Mouse (Mus musculus) cerebellum, adult 8-10 months (tissue): ENCODE results near the gene Olfr65.

ENCODE experiments used
- DNase-seq: peaks from one replicate; pipeline ENCODE4 v3.0.0; 2022

Olfr65 gene

DNA sequence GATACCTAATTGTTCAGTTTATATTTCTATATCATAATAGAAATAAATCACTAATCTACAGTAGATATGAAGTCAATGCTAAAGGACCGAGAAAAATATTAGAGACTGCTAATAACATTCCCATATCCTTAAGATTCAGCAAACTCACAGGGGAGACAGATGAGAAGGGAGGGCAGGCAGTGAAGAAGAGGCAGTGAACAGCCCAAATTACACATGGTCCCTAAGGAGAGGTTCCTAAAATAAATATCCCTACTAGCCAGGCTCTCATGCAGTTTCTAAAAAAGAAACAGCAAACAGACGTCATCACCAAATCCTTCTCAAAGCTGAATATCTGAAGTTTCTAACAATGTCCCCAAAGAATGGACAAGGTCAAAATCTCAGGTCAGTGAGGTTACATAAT is at the start of gene Olfr65:
TSS of gene Olfr65 (plus strand) at position 301 of the 400 bp plus-strand sequence.
- no peak for DNase-seq

DNA sequence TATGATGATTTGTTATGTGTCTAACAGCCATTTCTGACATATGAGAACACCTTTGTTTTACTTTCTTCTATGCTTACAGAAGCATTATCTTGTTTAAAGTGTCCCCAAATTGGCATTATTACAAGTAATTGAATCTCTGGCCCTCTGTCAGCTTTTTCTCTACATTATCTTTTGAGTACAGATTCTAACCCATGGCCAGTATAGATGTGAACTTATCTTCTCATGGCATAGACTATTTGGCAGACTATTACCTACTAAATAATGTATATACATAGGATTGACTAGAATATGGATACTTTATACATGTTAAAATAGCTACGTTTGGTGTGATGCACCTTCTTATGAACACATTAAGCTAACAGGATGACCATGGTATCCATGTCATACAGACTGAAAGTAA is 48.6 kb upstream of the Olfr65 start:
- DNase-seq, result no peak

DNA sequence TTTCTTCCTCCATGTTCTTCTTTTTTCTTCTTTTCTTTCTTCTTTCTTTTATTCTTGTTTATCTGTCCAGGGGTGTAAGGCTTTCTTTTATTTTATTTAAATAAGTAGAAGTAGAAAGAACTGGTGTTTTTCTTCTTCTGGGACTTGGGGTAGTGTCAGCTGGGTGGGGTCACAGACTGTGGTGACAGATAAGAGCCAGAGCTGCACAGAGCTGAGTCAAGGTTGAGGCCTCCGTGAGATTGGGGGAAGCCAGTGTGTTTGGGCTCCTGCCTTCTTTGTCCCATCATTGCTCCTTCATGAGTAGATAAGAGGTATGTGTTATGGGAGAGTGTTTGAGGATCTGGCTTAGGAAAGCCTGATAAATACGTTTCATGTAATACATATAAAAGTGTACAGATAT is 44.2 kb upstream of the Olfr65 start:
- DNase-seq, result no peak

DNA sequence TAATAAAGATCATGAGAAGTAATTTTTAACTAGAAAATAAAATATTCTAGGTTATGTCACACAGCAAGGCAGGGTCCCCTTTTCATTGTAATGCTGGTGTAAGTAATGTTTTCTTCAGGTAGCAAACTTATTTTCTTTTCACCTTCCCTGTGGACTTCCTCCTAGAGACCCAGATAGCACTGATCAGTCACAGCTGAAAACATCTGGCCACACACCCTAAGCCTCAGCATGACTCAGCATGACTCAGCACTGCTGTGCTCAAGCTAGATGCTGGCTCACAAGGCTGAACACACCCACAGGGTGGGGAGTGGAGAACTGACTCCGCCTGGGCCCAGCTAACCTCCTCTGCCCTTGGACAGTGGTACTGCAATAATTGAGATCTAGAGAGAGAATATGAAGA is 42.4 kb upstream of the Olfr65 start:
- DNase-seq, result no peak

DNA sequence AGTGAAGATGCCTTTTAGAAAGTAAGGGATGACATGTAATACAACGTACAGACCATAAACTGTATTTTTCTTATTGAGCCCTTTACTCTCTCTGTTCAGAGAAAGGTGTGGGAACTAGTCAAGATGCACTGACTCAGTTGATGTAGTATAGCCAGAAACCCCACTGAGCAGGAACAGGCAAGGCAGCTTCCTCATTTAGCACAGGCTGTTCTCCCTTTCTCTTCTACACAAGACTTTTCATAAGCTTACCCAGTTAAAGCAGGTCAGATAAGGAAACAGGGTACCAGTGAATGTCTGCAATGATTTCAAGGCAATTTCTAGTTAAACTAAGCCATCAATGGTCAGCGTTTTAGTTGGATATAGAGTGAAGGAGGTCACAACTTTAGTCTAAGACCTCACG is 41.8 kb upstream of the Olfr65 start:
- DNase-seq, result no peak

DNA sequence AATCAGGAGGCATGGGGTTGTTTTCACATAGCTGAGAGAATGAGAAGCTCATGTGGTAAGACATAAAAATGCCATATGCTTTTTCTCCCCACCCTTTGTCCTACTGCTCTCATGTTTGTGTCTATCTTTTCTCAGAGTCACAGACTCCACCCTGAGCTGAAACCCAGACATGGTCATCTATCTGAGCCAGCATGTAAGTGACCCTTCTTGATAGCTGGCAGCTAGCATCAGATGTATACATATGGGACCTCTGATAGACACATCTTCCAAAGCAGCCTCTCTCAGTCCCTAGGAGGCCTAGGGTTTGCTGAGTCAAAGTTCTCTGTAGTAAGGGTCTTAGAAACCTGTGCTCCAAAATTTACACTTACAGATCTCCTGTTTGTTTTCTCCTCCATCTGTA is 37.6 kb upstream of the Olfr65 start:
- no peak for DNase-seq

DNA sequence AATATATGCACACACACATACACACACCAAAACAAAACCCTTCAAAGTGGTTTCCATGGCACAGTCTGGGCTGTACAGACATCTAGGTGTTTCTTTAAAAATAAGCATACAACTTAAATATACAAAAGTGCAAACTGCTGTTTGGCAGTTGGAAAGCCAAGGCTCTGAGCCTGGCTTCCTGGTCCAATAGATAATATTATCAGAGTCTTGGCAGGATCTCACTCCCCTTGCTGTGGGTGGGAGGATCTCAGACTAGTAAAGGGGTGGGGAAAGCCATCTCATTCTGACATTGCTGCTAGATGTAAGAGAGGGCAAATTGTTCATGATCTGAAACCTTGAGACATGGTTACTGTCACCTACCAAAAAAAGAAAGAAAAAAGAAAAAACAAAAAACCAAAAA is 32.6 kb upstream of the Olfr65 start:
- no peak for DNase-seq

DNA sequence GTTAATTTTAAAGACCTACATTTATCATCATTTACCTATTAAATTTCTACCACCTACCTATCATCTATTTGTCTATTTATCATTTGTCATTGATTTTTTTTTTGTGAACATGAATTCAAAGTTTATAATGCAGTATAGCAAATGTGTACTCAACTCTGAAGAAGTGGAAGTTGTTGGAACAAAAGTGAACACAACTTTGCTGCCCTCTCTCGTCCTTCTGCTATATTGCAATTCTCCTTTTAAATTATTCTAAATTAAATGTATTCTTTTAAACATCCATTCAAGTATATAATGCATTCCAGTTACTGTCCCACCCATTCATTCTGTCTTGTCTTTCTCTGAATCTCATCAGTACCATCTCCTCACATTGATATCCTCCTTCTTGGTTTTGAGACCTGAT is 30.2 kb upstream of the Olfr65 start:
- DNase-seq, result no peak

DNA sequence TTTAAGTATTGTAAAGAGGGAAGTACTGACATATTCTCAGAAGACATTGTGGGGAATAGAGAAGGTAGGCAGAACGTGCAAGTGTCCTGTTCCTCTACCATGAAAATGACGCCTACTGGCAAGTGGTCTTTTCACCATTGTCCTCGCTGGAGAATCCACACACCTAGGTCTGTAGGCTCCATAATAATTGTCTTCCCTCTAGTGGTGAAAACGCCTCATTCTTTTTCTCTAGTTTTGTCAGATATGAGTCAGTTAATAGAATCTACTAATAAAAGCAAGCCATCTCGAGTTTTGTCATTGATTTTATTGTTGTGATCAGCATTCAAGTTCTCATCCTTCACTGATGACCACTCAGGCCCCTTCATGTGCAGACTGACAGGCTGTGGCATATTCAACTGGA is 28.8 kb upstream of the Olfr65 start:
- no peak for DNase-seq

DNA sequence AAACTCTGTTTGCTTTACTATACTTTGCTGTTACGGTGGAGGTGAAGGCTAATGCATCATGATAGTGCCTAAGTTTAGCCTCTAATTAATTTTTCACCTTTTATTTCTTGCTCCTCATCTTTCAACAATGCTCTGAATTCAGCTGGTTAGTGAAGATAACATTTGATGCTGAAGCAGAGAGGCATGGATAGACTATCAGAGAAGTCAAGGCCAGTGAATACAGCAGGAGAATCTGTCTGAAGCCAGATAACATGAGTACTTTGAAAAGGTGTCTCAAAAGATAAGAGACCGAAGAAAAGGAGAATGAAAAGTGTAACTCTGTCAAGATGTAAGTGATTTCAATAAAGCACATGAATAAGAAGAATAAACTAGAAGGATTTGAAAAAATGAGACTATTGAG is 26.2 kb upstream of the Olfr65 start:
- no peak for DNase-seq

DNA sequence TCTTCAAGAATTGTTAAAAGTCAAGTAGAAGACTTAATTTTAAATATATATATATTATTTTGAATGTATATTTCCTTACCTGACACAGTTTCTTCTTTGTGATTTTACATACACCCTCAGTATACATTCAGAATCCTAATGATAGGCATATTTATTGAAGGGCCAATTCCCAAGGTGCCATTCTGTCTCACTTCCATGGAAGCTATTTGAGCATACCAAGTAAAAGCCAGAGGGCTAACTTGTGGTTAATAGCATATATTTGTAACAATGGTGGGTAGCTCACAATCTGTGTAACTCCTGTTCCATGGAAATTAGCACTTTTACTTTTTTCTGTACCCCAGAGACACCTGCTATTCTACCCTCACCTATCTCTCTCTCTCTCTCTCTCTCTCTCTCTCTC is 17.1 kb upstream of the Olfr65 start, which contains the start of gene Olfr66:
TSS of gene Olfr66 (minus strand) at position 101 of the 400 bp plus-strand sequence.
- no peak for DNase-seq

DNA sequence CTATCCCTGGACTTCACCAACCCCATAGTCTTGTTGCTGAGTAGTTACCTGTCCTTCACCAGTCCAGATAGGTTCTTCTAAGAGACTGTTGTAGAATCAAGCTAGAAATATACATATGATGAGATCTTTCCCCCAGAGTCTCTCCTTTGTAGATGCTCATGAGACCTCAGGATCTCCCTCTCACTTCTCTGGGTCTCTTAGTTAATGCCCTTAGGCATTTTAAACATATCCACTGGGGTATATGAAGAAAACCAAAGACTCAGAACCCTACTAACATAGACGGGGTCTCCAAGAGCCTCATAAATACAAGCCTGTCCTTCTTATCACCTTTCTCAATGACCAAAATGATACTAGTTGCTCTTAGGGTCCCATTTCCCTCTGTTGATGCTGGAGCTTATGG is 8.9 kb upstream of the Olfr65 start, which contains the start of gene Olfr64:
TSS of gene Olfr64 (minus strand) at position 101 of the 400 bp plus-strand sequence.
- DNase-seq, result no peak

DNA sequence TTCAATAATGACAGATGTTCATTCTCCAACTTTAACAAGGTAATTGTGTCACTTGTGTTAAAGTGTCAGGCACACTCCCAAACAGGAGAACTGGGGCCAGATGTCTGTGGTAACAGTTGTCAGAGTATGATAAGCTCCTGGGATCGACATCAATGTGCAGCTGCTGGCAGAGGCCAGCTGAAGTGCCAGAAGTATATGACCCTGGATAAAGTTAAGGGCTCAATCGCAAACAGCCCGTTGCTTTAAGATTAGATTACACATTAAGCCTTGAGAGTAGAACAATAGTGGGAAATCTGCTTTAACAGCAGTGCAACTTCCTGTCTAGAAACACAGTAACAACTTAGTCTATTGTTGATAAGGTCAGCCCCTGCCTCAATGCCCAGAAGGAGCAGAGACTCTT is 6.8 kb downstream of the Olfr65 start:
- DNase-seq, result no peak

DNA sequence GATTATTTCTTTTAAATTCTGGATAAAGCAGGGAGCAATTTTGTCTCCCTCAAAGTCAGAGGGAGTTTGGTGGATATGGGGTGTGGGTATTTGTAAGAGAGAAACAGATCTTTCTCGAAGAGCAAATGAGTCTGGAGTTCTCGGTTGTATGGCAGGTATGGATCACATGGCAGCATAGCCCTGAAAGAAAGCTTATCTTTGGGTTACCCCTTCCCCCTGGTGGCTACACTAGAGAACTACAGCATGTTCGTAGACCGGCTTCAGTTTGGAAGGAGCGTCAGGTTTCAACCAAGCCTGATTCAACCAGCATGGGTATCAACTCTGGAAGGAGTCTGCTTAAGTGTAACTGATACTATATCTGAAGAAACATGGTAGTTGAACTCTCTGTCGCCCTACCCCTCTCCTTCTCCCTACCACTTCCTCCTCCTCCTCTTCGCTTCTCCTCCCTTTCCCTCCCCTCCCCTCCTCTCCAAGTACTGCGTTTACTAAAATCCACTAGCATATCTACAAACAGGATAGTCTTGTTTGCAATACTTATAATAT is 9.8 kb downstream of the Olfr65 start:
- no peak for DNase-seq

DNA sequence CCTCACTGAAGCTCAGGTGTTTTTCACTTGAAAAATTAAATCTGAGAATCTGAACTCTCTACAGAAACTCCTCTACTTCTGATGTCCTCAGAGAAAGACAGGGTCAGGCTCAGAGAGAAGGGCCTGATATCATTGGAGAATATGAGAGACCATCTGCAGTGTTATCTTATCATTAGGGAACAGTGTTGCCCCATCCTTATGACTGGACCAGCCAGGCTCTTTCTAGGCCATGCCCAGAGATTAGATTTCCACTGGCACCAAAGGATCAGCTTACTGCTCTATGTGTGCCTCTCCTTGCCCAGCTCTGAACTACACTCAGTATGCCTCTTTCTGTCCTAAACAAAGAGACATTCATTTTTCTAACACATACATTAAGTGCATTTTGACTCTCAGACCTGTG is 12.1 kb downstream of the Olfr65 start:
- no peak for DNase-seq

DNA sequence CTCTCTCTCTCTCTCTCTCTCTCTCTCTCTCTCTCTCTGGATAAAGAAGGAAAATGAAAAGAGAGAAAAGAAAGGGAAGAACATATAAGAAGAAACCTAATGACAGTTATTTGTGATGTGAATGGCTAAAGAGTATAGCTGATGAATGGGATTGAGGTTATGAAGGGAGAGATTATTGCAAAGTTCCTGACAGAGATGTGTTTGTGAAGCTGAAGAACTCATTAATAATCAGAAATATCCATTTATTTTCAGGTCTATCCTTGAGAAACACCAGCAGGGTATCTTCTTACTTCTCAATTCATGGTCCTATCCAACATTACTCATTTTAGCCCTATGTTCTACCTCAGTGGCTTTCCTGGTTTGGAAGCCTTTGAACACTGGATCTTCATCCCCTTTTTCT is 25.2 kb downstream of the Olfr65 start, which contains the start of gene Olfr631:
TSS of gene Olfr631 (plus strand) at position 301 of the 400 bp plus-strand sequence.
- no peak for DNase-seq

DNA sequence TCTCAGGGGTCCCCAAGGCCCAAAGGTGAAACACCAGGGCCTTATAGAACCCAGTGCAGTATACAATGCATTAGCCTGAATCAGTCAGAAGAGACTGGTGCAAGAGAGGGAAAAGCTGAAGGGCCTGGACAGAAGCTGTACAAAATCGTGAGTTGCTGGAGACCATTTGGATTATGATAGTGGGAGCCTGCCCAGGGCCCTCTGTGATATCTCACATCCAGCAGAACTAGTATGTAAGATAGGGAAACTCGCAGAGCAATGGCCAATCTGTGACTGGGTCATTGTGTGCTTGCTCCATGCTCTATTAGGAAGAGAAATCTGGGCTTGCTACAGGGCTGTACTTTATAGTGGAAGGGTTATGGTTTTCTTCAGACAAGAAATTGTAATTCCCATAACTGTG is 31.0 kb downstream of the Olfr65 start, which contains the start of gene Olfr632:
TSS of gene Olfr632 (plus strand) at position 84 of the 400 bp plus-strand sequence.
- DNase-seq, result no peak

DNA sequence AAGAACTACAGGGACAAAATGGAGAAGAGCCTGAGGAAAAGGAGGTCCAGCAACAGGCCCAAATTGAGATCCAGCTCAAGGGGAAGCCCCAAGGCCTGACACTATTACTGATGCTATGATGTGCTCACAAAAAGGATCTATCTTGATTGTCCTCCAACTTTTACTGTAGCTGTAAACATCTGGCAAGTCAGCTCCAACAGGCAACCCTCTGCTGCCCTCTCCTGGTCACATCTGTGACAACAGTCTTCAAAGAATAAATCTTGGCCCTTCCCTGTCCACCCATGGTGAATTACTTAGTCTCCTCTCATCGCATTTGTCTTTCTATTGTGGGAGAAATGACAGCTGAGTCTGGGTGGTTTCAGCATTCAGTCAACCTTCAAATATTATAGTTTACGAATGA is 39.4 kb downstream of the Olfr65 start:
- no peak for DNase-seq

DNA sequence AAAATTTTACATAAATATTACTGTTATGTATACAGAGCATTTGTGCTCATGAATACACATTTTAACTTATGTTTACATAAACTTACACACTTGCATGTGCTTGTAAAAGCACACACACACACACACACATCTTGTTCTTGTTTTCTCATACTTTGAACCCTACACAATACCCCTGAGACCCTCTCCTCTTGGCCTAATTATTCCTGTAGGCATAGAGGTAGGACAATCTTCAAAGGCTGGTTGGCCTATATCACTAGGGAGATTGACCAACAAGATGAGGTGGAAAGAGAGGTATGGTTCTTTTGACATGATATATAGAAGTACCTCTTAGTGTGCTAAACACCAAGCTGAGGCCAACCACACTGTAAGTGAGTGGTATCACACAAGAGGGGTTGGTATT is 40.9 kb downstream of the Olfr65 start, which contains the start of gene Olfr633:
TSS of gene Olfr633 (plus strand) at position 301 of the 400 bp plus-strand sequence.
- DNase-seq, result no peak
